Mouse (Mus musculus) kidney, embryonic 15.5 days (tissue): ENCODE measurements around the gene Zfp978. TPM values are rescaled to one million over a fixed set of nuclear protein-coding genes. Genes with fewer than 3 reads are reported as not detected.

Experiments
- polyA plus RNA-seq: library from polyadenylated mRNA; unstranded; fragments of >200 nt; fragmentation: Nextera tagmentation; extraction: Ambion mirVana; gene quantifications from 2 replicates; pipeline ENCODE4 v1.2.1, GENCODE M21; 2015

Zfp978 gene
- polyA plus RNA-seq, 1 experiment from 2014 or later = not detected

Other genes with a start within 250 kb of the Zfp978 start
- 6.9 and 7.8 TPM in 2 replicates for gene Zfp991, start 229.3 kb upstream of the Zfp978 start, polyA plus RNA-seq
- 0.23 and 0.31 TPM in 2 replicates for gene Zfp988, start 55.6 kb upstream of the Zfp978 start, polyA plus RNA-seq
- 7.7 and 8.0 TPM in 2 replicates for gene Zfp982, start 131.1 kb downstream of the Zfp978 start, polyA plus RNA-seq
- 0.36 and 0.49 TPM in 2 replicates for gene Gm16503, start 178.9 kb downstream of the Zfp978 start, polyA plus RNA-seq
- gene Zfp985, start 192.0 kb downstream of the Zfp978 start, polyA plus RNA-seq = 0.30 and 0.53 TPM in 2 replicates